In the genomic region with DNA sequence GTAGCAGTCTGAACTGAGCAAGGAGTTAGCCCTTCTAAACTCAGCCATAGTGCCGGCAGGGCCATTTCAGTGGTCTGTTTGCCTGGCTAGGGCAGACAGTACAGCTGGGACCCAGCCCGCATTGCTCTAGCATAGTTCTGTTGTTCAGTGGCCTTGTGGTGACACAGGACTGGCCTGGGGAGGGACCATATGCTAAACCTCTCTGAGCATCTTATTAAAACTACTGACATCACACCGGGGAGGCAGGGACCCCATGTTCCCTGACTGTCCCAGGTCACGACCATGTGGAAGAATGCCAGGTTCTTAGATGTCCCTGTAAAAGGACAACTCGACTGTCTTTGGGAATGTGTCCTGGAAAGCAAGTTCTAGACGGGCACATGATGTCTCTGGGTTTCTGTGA, we compare ENCODE assay signal across 10 mouse cellular contexts. TPM values are rescaled to one million over a fixed set of nuclear protein-coding genes. Genes with fewer than 3 reads are reported as not detected.
DNase-seq lines count a peak whose midpoint lies in the region; ATAC-seq and TF ChIP-seq lines count a peak whose summit lies in the region.
"Had no signal": no experiment of that assay in that cellular context is flagged by ENCODE, and none has a peak within 500 bp of the region (broad histone marks: within the 10 kb centered on the region; RNA-seq: fewer than 3 reads in every experiment).

No protein-coding gene starts in this region.

- TF ChIP-seq CTCF in midbrain, postnatal 0 days (IDR thresholded peaks at IDR 0.05): no peak
- no peak for TF ChIP-seq CTCF in stomach, postnatal 0 days (IDR thresholded peaks at IDR 0.05; ENCODE audit: low read depth)

- no peak for DNase-seq in heart, adult 8-10 months (ENCODE audit: low spot score)
- DNase-seq in midbrain, postnatal 0 days (ENCODE audit: low spot score): no peak
- DNase-seq in stomach, postnatal 0 days (ENCODE audit: low spot score): no peak
- DNase-seq in gastrocnemius, postnatal 10 days: no peak
- no peak for DNase-seq in cerebellum, adult 11-12 months

- peaks cover 75% of the 10 kb centered on the region for H3K27me3 ChIP-seq in heart, embryonic 14.5 days (ENCODE audit: control insufficient read depth, insufficient read depth, low read length)
- peaks cover 66% of the 10 kb centered on the region for H3K27me3 ChIP-seq in midbrain, embryonic 15.5 days (replicated peaks)
- H3K27me3 ChIP-seq in midbrain, postnatal 0 days (ENCODE audit: insufficient read depth, low read length): peaks cover 60% of the 10 kb centered on the region
- H3K27me3 ChIP-seq in limb, embryonic 12.5 days: peaks cover 73% of the 10 kb centered on the region
- no peaks in the 10 kb centered on the region for H3K27me3 ChIP-seq in stomach, postnatal 0 days (ENCODE audit: control insufficient read depth, insufficient read depth, low read length)

- no peak for TF ChIP-seq EP300 in stomach, postnatal 0 days (optimal IDR thresholded peaks at IDR 0.05)

- H3K4me1 ChIP-seq in heart, embryonic 14.5 days (ENCODE audit: control insufficient read depth in 2 of 2, insufficient read depth in 2 of 2, low read length in 2 of 2): peaks cover 0 to 5% of the 10 kb centered on the region in 2 experiments; a peak in 1 of 4 replicates
- no peaks in the 10 kb centered on the region; the same call in 1 of the 2 replicates for H3K4me1 ChIP-seq in midbrain, embryonic 15.5 days
- no peaks in the 10 kb centered on the region for H3K4me1 ChIP-seq in midbrain, postnatal 0 days (ENCODE audit: insufficient read depth, low read length)
- H3K4me1 ChIP-seq in limb, embryonic 12.5 days (replicated peaks): peaks cover 2% of the 10 kb centered on the region
- H3K4me1 ChIP-seq in stomach, postnatal 0 days (replicated peaks; ENCODE audit: control insufficient read depth, insufficient read depth): no peaks in the 10 kb centered on the region

- ATAC-seq in heart, embryonic 14.5 days (ENCODE audit: insufficient number of reproducible peaks, insufficient read depth, low FRiP score, low read depth): no peak
- ATAC-seq in midbrain, embryonic 15.5 days (replicated peaks): peak; percentile 35
- ATAC-seq in midbrain, postnatal 0 days (ENCODE audit: low FRiP score): no peak
- ATAC-seq in limb, embryonic 12.5 days (ENCODE audit: insufficient number of reproducible peaks, insufficient read depth, low FRiP score, low TSS enrichment, low read depth): 0 out of 2 replicates have a peak, but pooled peaks have one; percentile 9
- ATAC-seq in stomach, postnatal 0 days (ENCODE audit: low FRiP score, low TSS enrichment): peak; percentile 30; the same call in 1 of the 2 replicates

- peak overlapping the region; percentile 28; the same call in 1 of the 2 replicates for H3K9ac ChIP-seq in heart, embryonic 14.5 days (ENCODE audit: low read length)
- H3K9ac ChIP-seq in midbrain, embryonic 15.5 days: no peak overlapping the region
- no peak overlapping the region for H3K9ac ChIP-seq in midbrain, postnatal 0 days (replicated peaks; ENCODE audit: low read length, poor library complexity, severe bottlenecking)
- H3K9ac ChIP-seq in limb, embryonic 12.5 days (replicated peaks): no peak overlapping the region; the same call in 1 of the 2 replicates
- no peak overlapping the region for H3K9ac ChIP-seq in stomach, postnatal 0 days (ENCODE audit: low read length)

- no peaks in the 10 kb centered on the region for H3K9me3 ChIP-seq in heart, embryonic 14.5 days (ENCODE audit: control insufficient read depth, low read length)
- H3K9me3 ChIP-seq in midbrain, embryonic 15.5 days: no peaks in the 10 kb centered on the region
- no peaks in the 10 kb centered on the region for H3K9me3 ChIP-seq in midbrain, postnatal 0 days (ENCODE audit: low read length)
- no peaks in the 10 kb centered on the region for H3K9me3 ChIP-seq in limb, embryonic 12.5 days
- H3K9me3 ChIP-seq in stomach, postnatal 0 days (ENCODE audit: control insufficient read depth, low read length): no peaks in the 10 kb centered on the region

- peaks cover 3% of the 10 kb centered on the region for H3K36me3 ChIP-seq in heart, embryonic 14.5 days (ENCODE audit: control insufficient read depth, insufficient read depth, low read length)
- H3K36me3 ChIP-seq in midbrain, embryonic 15.5 days (replicated peaks): peaks cover 3% of the 10 kb centered on the region; the same call in 1 of the 2 replicates
- no peaks in the 10 kb centered on the region for H3K36me3 ChIP-seq in midbrain, postnatal 0 days (ENCODE audit: insufficient read depth, low read length)
- H3K36me3 ChIP-seq in limb, embryonic 12.5 days: peaks cover 7% of the 10 kb centered on the region
- H3K36me3 ChIP-seq in stomach, postnatal 0 days (ENCODE audit: control insufficient read depth, insufficient read depth, low read length): peaks cover 4% of the 10 kb centered on the region; the same call in 1 of the 2 replicates

- no peak overlapping the region for H3K27ac ChIP-seq in heart, embryonic 14.5 days (replicated peaks in 1 of 2; ENCODE audit: control insufficient read depth in 1 of 2, insufficient read depth in 1 of 2, low read depth in 2 of 2, low read length in 2 of 2)
- no peak overlapping the region for H3K27ac ChIP-seq in midbrain, embryonic 15.5 days
- H3K27ac ChIP-seq in midbrain, postnatal 0 days (ENCODE audit: low read depth, low read length): no peak overlapping the region
- H3K27ac ChIP-seq in limb, embryonic 12.5 days: no peak overlapping the region
- peak overlapping the region; percentile 40; the same call in 1 of the 2 replicates for H3K27ac ChIP-seq in stomach, postnatal 0 days (replicated peaks)

- no peak overlapping the region for H3K4me2 ChIP-seq in heart, embryonic 14.5 days (ENCODE audit: low read length)
- no peak overlapping the region for H3K4me2 ChIP-seq in midbrain, embryonic 15.5 days
- no peak overlapping the region for H3K4me2 ChIP-seq in midbrain, postnatal 0 days (ENCODE audit: low read depth, low read length, poor library complexity, severe bottlenecking)
- H3K4me2 ChIP-seq in limb, embryonic 12.5 days: no peak overlapping the region
- no peak overlapping the region for H3K4me2 ChIP-seq in stomach, postnatal 0 days (replicated peaks; ENCODE audit: low read depth)

- WGBS in heart, embryonic 14.5 days: 23% methylated on average over 6 of the region's 6 CpGs
- 31% methylated on average over 6 of the region's 6 CpGs for WGBS in midbrain, embryonic 15.5 days
- WGBS in midbrain, postnatal 0 days: 32% methylated on average over 6 of the region's 6 CpGs
- 28% methylated on average over 6 of the region's 6 CpGs for WGBS in limb, embryonic 12.5 days
- 16% methylated on average over 6 of the region's 6 CpGs for WGBS in stomach, postnatal 0 days

- H3K4me3 ChIP-seq in heart, embryonic 14.5 days (ENCODE audit: control insufficient read depth in 1 of 2, insufficient read depth in 1 of 2, low read depth in 1 of 2, low read length in 2 of 2): no peak overlapping the region
- no peak overlapping the region for H3K4me3 ChIP-seq in midbrain, embryonic 15.5 days
- no peak overlapping the region for H3K4me3 ChIP-seq in midbrain, postnatal 0 days (ENCODE audit: low read depth, low read length)
- no peak overlapping the region for H3K4me3 ChIP-seq in limb, embryonic 12.5 days (replicated peaks)
- H3K4me3 ChIP-seq in stomach, postnatal 0 days (ENCODE audit: low read depth, low read length): no peak overlapping the region
- H3K4me3 ChIP-seq: myocyte had no signal

RNA-seq across cellular contexts. Expression of gene Foxf1, which starts 8.0 kb away (rescaled TPM):
- 0.80 TPM in 1 of 2 replicates, not detected in the other for polyA plus RNA-seq in heart, embryonic 14.5 days (2014; fragmentation: Nextera tagmentation; extraction: Ambion mirVana)
- total RNA-seq in heart, adult 8-10 months (2022): under 1 TPM in 3 of 4 experiments, not detected in 1; 0.19 to 0.34 (median 0.33) TPM
- 1.0 and 1.6 TPM in 2 replicates for polyA plus RNA-seq in midbrain, embryonic 15.5 days (2015; fragmentation: Nextera tagmentation; extraction: Ambion mirVana)
- total RNA-seq in midbrain, postnatal 0 days (2014; rRNA removed): 0.71 and 3.5 TPM in 2 replicates
- 1.5 and 1.6 TPM in 2 replicates for polyA plus RNA-seq in midbrain, postnatal 0 days (2015; fragmentation: Nextera tagmentation; extraction: Ambion mirVana)
- 0.33 and 1.4 TPM in 2 replicates for polyA plus RNA-seq in limb, embryonic 12.5 days (2016; fragmentation: Nextera tagmentation; extraction: Ambion mirVana)
- polyA plus RNA-seq in stomach, postnatal 0 days (2015; fragmentation: Nextera tagmentation; extraction: Ambion mirVana): 59.3 and 64.0 TPM in 2 replicates
- under 1 TPM; 0.16 to 0.27 TPM for total RNA-seq in gastrocnemius, postnatal 10 days (2021)
- total RNA-seq: common myeloid progenitor, adult 5-6 weeks had no signal
- polyA plus RNA-seq: myocyte had no signal

RNA-seq across cellular contexts. Expression of gene Mthfsd, which starts 16.1 kb away (rescaled TPM):
- polyA plus RNA-seq in heart, embryonic 14.5 days (2014; fragmentation: Nextera tagmentation; extraction: Ambion mirVana): 37.4 and 41.1 TPM in 2 replicates
- 10 to 100 TPM; 15.3 to 17.1 (median 15.6) TPM for total RNA-seq in heart, adult 8-10 months (2022)
- 51.1 and 52.3 TPM in 2 replicates for polyA plus RNA-seq in midbrain, embryonic 15.5 days (2015; fragmentation: Nextera tagmentation; extraction: Ambion mirVana)
- total RNA-seq in midbrain, postnatal 0 days (2014; rRNA removed): 53.4 and 67.1 TPM in 2 replicates
- 34.6 and 37.2 TPM in 2 replicates for polyA plus RNA-seq in midbrain, postnatal 0 days (2015; fragmentation: Nextera tagmentation; extraction: Ambion mirVana)
- polyA plus RNA-seq in limb, embryonic 12.5 days (2016; fragmentation: Nextera tagmentation; extraction: Ambion mirVana): 68.3 and 71.7 TPM in 2 replicates
- polyA plus RNA-seq in stomach, postnatal 0 days (2015; fragmentation: Nextera tagmentation; extraction: Ambion mirVana): 33.0 and 38.1 TPM in 2 replicates
- total RNA-seq in gastrocnemius, postnatal 10 days (2021): 10 to 100 TPM; 13.0 to 17.7 TPM

RNA-seq across cellular contexts. Expression of gene Foxc2, which starts 23.8 kb away (rescaled TPM):
- 5.9 and 6.4 TPM in 2 replicates for polyA plus RNA-seq in heart, embryonic 14.5 days (2014; fragmentation: Nextera tagmentation; extraction: Ambion mirVana)
- 1 to 10 TPM; 1.4 to 2.2 (median 1.6) TPM for total RNA-seq in heart, adult 8-10 months (2022)
- polyA plus RNA-seq in midbrain, embryonic 15.5 days (2015; fragmentation: Nextera tagmentation; extraction: Ambion mirVana): 4.2 and 5.2 TPM in 2 replicates
- total RNA-seq in midbrain, postnatal 0 days (2014; rRNA removed): 7.6 and 10.9 TPM in 2 replicates
- polyA plus RNA-seq in midbrain, postnatal 0 days (2015; fragmentation: Nextera tagmentation; extraction: Ambion mirVana): 2.6 and 2.8 TPM in 2 replicates
- polyA plus RNA-seq in limb, embryonic 12.5 days (2016; fragmentation: Nextera tagmentation; extraction: Ambion mirVana): 6.0 and 8.6 TPM in 2 replicates
- polyA plus RNA-seq in stomach, postnatal 0 days (2015; fragmentation: Nextera tagmentation; extraction: Ambion mirVana): 0.40 and 0.41 TPM in 2 replicates
- 1 to 10 TPM in 1 of 2 experiments, under 1 TPM in 1; 0.78 to 1.1 TPM for total RNA-seq in gastrocnemius, postnatal 10 days (2021)
- total RNA-seq: common myeloid progenitor, adult 5-6 weeks had no signal

RNA-seq across cellular contexts. Expression of gene Foxl1, which starts 35.6 kb away (rescaled TPM):
- 0.16 and 0.32 TPM in 2 replicates for polyA plus RNA-seq in heart, embryonic 14.5 days (2014; fragmentation: Nextera tagmentation; extraction: Ambion mirVana)
- total RNA-seq in heart, adult 8-10 months (2022): under 1 TPM in 3 of 4 experiments, not detected in 1; 0.08 to 0.26 (median 0.09) TPM
- polyA plus RNA-seq in midbrain, embryonic 15.5 days (2015; fragmentation: Nextera tagmentation; extraction: Ambion mirVana): 0.12 and 0.18 TPM in 2 replicates
- total RNA-seq in midbrain, postnatal 0 days (2014; rRNA removed): 0.09 and 0.22 TPM in 2 replicates
- 0.12 and 0.20 TPM in 2 replicates for polyA plus RNA-seq in midbrain, postnatal 0 days (2015; fragmentation: Nextera tagmentation; extraction: Ambion mirVana)
- polyA plus RNA-seq in limb, embryonic 12.5 days (2016; fragmentation: Nextera tagmentation; extraction: Ambion mirVana): 0.08 TPM in 2 replicates
- 2.8 and 2.9 TPM in 2 replicates for polyA plus RNA-seq in stomach, postnatal 0 days (2015; fragmentation: Nextera tagmentation; extraction: Ambion mirVana)
- under 1 TPM; 0.09 to 0.27 TPM for total RNA-seq in gastrocnemius, postnatal 10 days (2021)
- total RNA-seq: common myeloid progenitor, adult 5-6 weeks had no signal

Comparison
In these comparisons a context has a peak if more than half of its experiments do, and no peak if none do; other contexts are left out.
1. ATAC-seq: peak in midbrain, embryonic 15.5 days (single experiment), limb, embryonic 12.5 days (single experiment) and stomach, postnatal 0 days (single experiment); none in heart, embryonic 14.5 days (single experiment) and midbrain, postnatal 0 days (single experiment).
2. RNA of gene Foxf1, which starts 8.0 kb away (polyA plus RNA-seq): 59.3 to 64.0 TPM in stomach, postnatal 0 days; 1.5 to 1.6 TPM in midbrain, postnatal 0 days, 0.33 to 1.4 TPM in limb, embryonic 12.5 days, 1.0 to 1.6 TPM in midbrain, embryonic 15.5 days and 0.80 TPM in heart, embryonic 14.5 days; every median in the first group is over 10 times any median in the second.